Mouse (Mus musculus) left cerebral cortex, postnatal 10 days (tissue): Measurements from ENCODE around the gene Use1. TPM values are rescaled to one million over a fixed set of nuclear protein-coding genes. Genes with fewer than 3 reads are reported as not detected.

Experiments used
- total RNA-seq, 2 experiments: library from RNA; stranded (reverse); gene quantifications; 2 replicates each; pipeline ENCODE4 v1.2.3; 2021

Use1 gene
- total RNA-seq, 2 experiments from 2014 or later, result 97.6 to 103 TPM

Other genes starting within 250 kb of the Use1 start
- gene Myo9b, start 94.1 kb upstream of the Use1 start, total RNA-seq, result 10 to 100 TPM; 30.5 to 30.6 TPM
- 10 to 100 TPM; 14.5 to 19.6 TPM for gene Haus8, start 93.9 kb upstream of the Use1 start, total RNA-seq
- gene Ocel1, start 4.5 kb downstream of the Use1 start, total RNA-seq, result 10 to 100 TPM; 17.1 to 21.3 TPM
- 10 to 100 TPM; 21.9 to 26.2 TPM for gene Nr2f6, start 15.1 kb downstream of the Use1 start, total RNA-seq
- gene Ushbp1, start 29.0 kb downstream of the Use1 start, total RNA-seq, result 1 to 10 TPM; 5.0 to 5.9 TPM
- 10 to 100 TPM; 73.4 to 86.2 TPM for gene Babam1, start 30.0 kb downstream of the Use1 start, total RNA-seq
- gene Ankle1, start 39.2 kb downstream of the Use1 start, total RNA-seq, result 1 to 10 TPM in 1 of 2 experiments, under 1 TPM in 1; 0.79 to 1.2 TPM
- 100 to 1,000 TPM; 171 to 183 TPM for gene Abhd8, start 96.8 kb downstream of the Use1 start, total RNA-seq
- gene Mrpl34, start 98.1 kb downstream of the Use1 start, total RNA-seq, result 10 to 100 TPM; 67.1 to 72.5 TPM
- 100 to 1,000 TPM; 120 to 127 TPM for gene Dda1, start 102.4 kb downstream of the Use1 start, total RNA-seq
- gene Ano8, start 119.1 kb downstream of the Use1 start, total RNA-seq, result 10 to 100 TPM; 67.7 to 71.5 TPM
- gene Gtpbp3, start 121.3 kb downstream of the Use1 start, total RNA-seq, result 10 to 100 TPM; 29.0 to 29.2 TPM
- 1 to 10 TPM; 5.6 to 7.3 TPM for gene Plvap, start 144.9 kb downstream of the Use1 start, total RNA-seq
- gene Ccdc194, start 158.9 kb downstream of the Use1 start, total RNA-seq, result not detected
- 1 to 10 TPM in 1 of 2 experiments, under 1 TPM in 1; 0.95 to 3.4 TPM for gene Bst2, start 170.6 kb downstream of the Use1 start, total RNA-seq
- gene Mvb12a, start 176.1 kb downstream of the Use1 start, total RNA-seq, result 10 to 100 TPM; 35.1 to 36.6 TPM
- not detected for gene Tmem221, start 192.0 kb downstream of the Use1 start, total RNA-seq
- not detected for gene Nxnl1, start 199.8 kb downstream of the Use1 start, total RNA-seq
- 10 to 100 TPM; 69.5 to 73.6 TPM for gene Slc27a1, start 202.0 kb downstream of the Use1 start, total RNA-seq
- 10 to 100 TPM; 63.1 to 75.1 TPM for gene Pgls, start 225.3 kb downstream of the Use1 start, total RNA-seq
- 1 to 10 TPM; 3.4 to 3.5 TPM for gene Fam129c, start 230.8 kb downstream of the Use1 start, total RNA-seq
- 10 to 100 TPM; 65.9 to 71.6 TPM for gene Colgalt1, start 244.2 kb downstream of the Use1 start, total RNA-seq